Mouse (Mus musculus) cerebellum, adult 2 months (tissue): ENCODE measurements around the gene Mup19.
"Not testable (repeated sequence)": the region's sequence is repeated elsewhere in the genome, so short reads cannot be mapped to it uniquely, and the experiment has no call there.

Experiments
- CTCF ChIP-seq: fragments of 200-500 bp; IDR thresholded peaks from 2 replicates; pipeline ENCODE4 v1.5.1; 2011; ENCODE audit warnings: low read depth, mild to moderate bottlenecking, control low read depth, low read length, moderate library complexity, borderline replicate concordance; ENCODE audit not compliant: insufficient read depth
- POLR2A ChIP-seq: fragments of 200-500 bp; IDR thresholded peaks from 2 replicates; pipeline ENCODE4 v1.6.1; 2011; ENCODE audit warnings: low read length, control low read depth, borderline replicate concordance; ENCODE audit not compliant: insufficient read depth

GRCm38 (mm10) chr4:61784231-61784630 is 2.2 kb upstream of the Mup19 start:
- not testable (repeated sequence) for TF ChIP-seq POLR2A, CTCF
